Mouse (Mus musculus): ENCODE results near the gene Gm20481. TPM values are rescaled to one million over a fixed set of nuclear protein-coding genes. Genes with fewer than 3 reads are reported as not detected.
"Not testable (repeated sequence)": the region's sequence is repeated elsewhere in the genome, so short reads cannot be mapped to it uniquely, and the experiment has no call there.

The Gm20481 gene
- total RNA-seq, 2 experiments from 2014 or later = not detected

- DNase-seq (ENCODE audit: low spot score in 2 of 2) = no peak
- no peak for TF ChIP-seq CTCF (conservative IDR thresholded peaks at IDR 0.05)
- Histone ChIP-seq H3K4me3 (no peak overlapping the region), H3K27ac (no peak overlapping the region)
These were observed 6.1 kb downstream of the Gm20481 start for GRCm38 (mm10) chr17:34975581-34976492.

DNA sequence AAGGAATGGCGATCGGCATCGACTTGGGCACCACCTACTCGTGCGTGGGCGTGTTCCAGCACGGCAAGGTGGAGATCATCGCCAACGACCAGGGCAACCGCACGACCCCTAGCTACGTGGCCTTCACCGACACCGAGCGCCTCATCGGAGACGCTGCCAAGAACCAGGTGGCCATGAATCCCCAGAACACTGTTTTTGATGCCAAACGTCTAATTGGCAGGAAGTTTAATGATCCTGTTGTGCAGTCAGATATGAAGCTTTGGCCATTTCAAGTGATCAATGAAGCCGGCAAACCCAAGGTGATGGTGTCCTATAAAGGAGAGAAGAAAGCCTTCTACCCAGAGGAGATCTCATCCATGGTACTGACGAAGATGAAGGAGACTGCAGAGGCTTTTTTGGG, 7.3 kb downstream of the Gm20481 start:
- Histone ChIP-seq H3K27ac (no peak overlapping the region), H3K4me3 (no peak overlapping the region)
- DNase-seq (ENCODE audit: low spot score in 2 of 2) = no peak
- no peak for TF ChIP-seq CTCF (conservative IDR thresholded peaks at IDR 0.05)

GRCm38 (mm10) chr17:34978239-34978638, 8.5 kb downstream of the Gm20481 start:
- no peak for DNase-seq (ENCODE audit: low spot score in 2 of 2)

GRCm38 (mm10) chr17:34979631-34980030, 9.9 kb downstream of the Gm20481 start:
- Histone ChIP-seq H3K4me3 (no peak overlapping the region), H3K27ac (no peak overlapping the region)
- DNase-seq (ENCODE audit: low spot score in 2 of 2) = no peak
- TF ChIP-seq CTCF (conservative IDR thresholded peaks at IDR 0.05) = no peak

More at GRCm38 (mm10) chr17:34978239-34978638, 8.5 kb downstream of the Gm20481 start:
- H3K27ac ChIP-seq = no peak overlapping the region
- TF ChIP-seq CTCF (conservative IDR thresholded peaks at IDR 0.05) = no peak
- H3K4me3 ChIP-seq = no peak overlapping the region

DNA sequence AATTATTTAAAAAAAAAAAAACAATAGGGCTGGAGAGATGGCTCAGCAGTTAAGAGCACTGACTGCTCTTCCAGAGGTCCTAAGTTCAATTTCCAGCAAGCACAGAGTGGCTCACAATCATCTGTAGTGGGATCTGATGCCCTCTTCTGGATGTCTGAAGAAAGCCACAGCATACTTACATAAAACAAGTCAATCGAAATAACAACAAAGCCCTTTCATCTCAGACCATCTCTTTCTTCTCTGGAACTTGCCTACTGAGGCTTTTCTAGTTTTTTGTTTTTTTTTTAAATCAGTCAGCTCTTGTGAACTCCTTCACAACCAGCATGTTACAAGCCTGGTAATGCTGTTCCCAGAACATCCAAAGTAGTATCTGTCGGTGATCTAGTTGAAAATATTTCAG, 10.9 kb downstream of the Gm20481 start:
- H3K4me3 ChIP-seq = peak overlapping the region; percentile 74
- peak overlapping the region; percentile 95 for H3K27ac ChIP-seq
- peak in 1 of 2 experiments; percentile 41 for DNase-seq (ENCODE audit: low spot score in 2 of 2)
- TF ChIP-seq CTCF (conservative IDR thresholded peaks at IDR 0.05) = peak; percentile 88

GRCm38 (mm10) chr17:34981690-34982180, 12.0 kb downstream of the Gm20481 start, which contains the start of gene Lsm2:
Gene Lsm2, plus strand, starts transcription at chr17:34981862.
- peak within 1 kb of the TSS; percentile 74 for H3K4me3 ChIP-seq
- 0 out of 2 replicates have a peak, but pooled peaks have one; percentile 49 for TF ChIP-seq CTCF (conservative IDR thresholded peaks at IDR 0.05)

GRCm38 (mm10) chr17:34982328-34982727, 12.6 kb downstream of the Gm20481 start:
- DNase-seq (ENCODE audit: low spot score in 2 of 2) = no peak
- H3K27ac ChIP-seq = peak overlapping the region; percentile 95
- no peak for TF ChIP-seq CTCF (conservative IDR thresholded peaks at IDR 0.05)
- H3K4me3 ChIP-seq = peak overlapping the region; percentile 74

More at GRCm38 (mm10) chr17:34981690-34982180, 12.0 kb downstream of the Gm20481 start, which contains the start of gene Lsm2:
- peak within 1 kb of the TSS; percentile 95 for H3K27ac ChIP-seq
- peak; percentile 89 to 94 for DNase-seq (ENCODE audit: low spot score in 2 of 2)

GRCm38 (mm10) chr17:34984218-34984617, 14.5 kb downstream of the Gm20481 start:
- H3K27ac ChIP-seq = no peak overlapping the region
- no peak for DNase-seq (ENCODE audit: low spot score in 2 of 2)
- no peak overlapping the region for H3K4me3 ChIP-seq
- TF ChIP-seq CTCF (conservative IDR thresholded peaks at IDR 0.05) = peak; percentile 92

GRCm38 (mm10) chr17:34994751-34995150, 25.0 kb downstream of the Gm20481 start:
- Histone ChIP-seq H3K4me3 (no peak overlapping the region), H3K27ac (no peak overlapping the region)
- no peak for DNase-seq (ENCODE audit: low spot score in 2 of 2)
- TF ChIP-seq CTCF (conservative IDR thresholded peaks at IDR 0.05) = no peak

- not testable (repeated sequence) for DNase-seq (ENCODE audit: low spot score in 2 of 2); H3K27ac ChIP-seq; H3K4me3 ChIP-seq
- peak; percentile 48 for TF ChIP-seq CTCF (conservative IDR thresholded peaks at IDR 0.05)
These were observed 25.5 kb downstream of the Gm20481 start for GRCm38 (mm10) chr17:34995192-34995591.

DNA sequence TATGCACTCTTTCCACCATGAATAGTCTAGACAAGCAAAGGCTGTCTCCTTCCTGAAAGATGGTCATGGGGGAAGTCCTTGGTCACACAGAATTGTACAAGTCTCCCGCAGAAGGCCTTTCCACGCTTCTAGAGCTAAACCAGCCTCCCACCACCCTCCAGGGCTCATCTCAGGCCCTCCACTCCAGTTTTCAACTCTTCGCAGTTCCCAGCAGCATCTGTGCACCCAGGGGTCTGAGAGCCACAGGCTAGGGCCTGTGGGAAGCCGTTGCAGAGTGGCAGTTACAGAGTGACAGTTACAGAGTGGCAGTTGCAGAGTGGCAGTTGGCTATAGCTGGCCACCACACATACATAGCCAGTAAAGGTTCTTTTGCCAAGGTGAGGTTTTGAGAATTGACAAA, 26.2 kb downstream of the Gm20481 start:
- DNase-seq (ENCODE audit: low spot score in 2 of 2); H3K27ac ChIP-seq; H3K4me3 ChIP-seq: not testable (repeated sequence)

GRCm38 (mm10) chr17:34996411-34997141, 26.9 kb downstream of the Gm20481 start:
- Histone ChIP-seq H3K27ac (no peak overlapping the region), H3K4me3 (no peak overlapping the region)
- no peak for TF ChIP-seq CTCF (conservative IDR thresholded peaks at IDR 0.05)
- no peak for DNase-seq (ENCODE audit: low spot score in 2 of 2)

- TF ChIP-seq CTCF (conservative IDR thresholded peaks at IDR 0.05) = no peak
- H3K27ac ChIP-seq = no peak overlapping the region
- no peak overlapping the region for H3K4me3 ChIP-seq
- no peak for DNase-seq (ENCODE audit: low spot score in 2 of 2)
These were observed 27.4 kb downstream of the Gm20481 start for GRCm38 (mm10) chr17:34997142-34997483.
